Mouse (Mus musculus): ENCODE measurements around the gene Gpr179.

- no peak for TF ChIP-seq POLR2A (IDR thresholded peaks at IDR 0.05; ENCODE audit: borderline replicate concordance, low read depth, low read length)
- no peak for TF ChIP-seq CTCF (IDR thresholded peaks at IDR 0.05; ENCODE audit: low read depth, low read length)
These were observed 59.1 kb downstream of the Gpr179 start for GRCm38 (mm10) chr11:97292731-97293130.
